Mouse (Mus musculus): Measurements from ENCODE around the gene Ntm. TPM values are rescaled to one million over a fixed set of nuclear protein-coding genes. Genes with fewer than 3 reads are reported as not detected.
A peak's percentile ranks its signal among the peaks of the same experiment; 100 is the strongest.

The Ntm gene
- polyA plus RNA-seq, 1 experiment from 2014 or later: 14.1 TPM

DNA sequence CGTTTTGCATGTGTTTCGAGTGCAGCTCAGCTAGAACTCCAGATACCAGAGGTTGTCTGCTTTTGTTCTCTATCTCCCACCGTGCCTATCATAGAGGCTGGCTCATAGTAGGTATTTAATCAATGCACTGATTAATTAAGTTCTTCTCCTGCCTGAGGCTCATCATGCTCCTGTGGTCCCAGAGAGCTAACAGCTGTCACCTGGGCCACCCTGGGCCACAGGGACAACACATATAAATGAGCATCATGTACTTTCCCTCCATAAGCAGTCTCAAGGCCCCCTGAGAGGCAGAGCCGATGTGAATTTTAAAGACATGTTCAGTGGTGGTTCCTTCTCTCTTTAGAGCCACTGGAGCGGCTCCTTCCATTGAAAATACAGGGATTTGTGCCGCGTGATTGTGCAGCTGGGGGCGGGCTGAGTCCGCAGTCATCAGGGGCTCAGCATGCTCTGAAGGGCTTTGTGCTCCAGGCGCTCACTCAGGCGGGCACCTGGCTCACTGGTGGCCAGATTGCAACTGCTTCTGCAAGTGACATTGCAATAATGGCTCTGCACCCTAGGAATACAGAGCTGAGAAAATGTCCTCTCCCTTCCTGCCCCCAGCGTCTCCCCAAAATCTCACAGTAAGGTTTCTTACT, 160.8 kb downstream of the Ntm start:
- H3K4me3 ChIP-seq (ENCODE audit: low read depth, low read length): no peak overlapping the region
- H3K9me3 ChIP-seq (ENCODE audit: control insufficient read depth, low read length): no peaks in the 10 kb centered on the region
- WGBS: 10% methylated on average over 12 of the region's 12 CpGs
- peak overlapping the region; percentile 52; the same call in 1 of the 2 replicates for H3K27ac ChIP-seq (ENCODE audit: low read depth, low read length)
- no peaks in the 10 kb centered on the region for H3K36me3 ChIP-seq (ENCODE audit: control insufficient read depth, insufficient read depth, low read length)
- ATAC-seq (ENCODE audit: low FRiP score) (peak; percentile 89), DNase-seq (ENCODE audit: low spot score, missing footprints) (peak; percentile 93)
- H3K27me3 ChIP-seq (ENCODE audit: control insufficient read depth, insufficient read depth, low read length): no peaks in the 10 kb centered on the region
- peak overlapping the region; percentile 33 for H3K4me2 ChIP-seq
- H3K9ac ChIP-seq (ENCODE audit: low read length): peak overlapping the region; percentile 27
- peaks cover 21% of the 10 kb centered on the region for H3K4me1 ChIP-seq (ENCODE audit: control insufficient read depth, insufficient read depth, low read length)

DNA sequence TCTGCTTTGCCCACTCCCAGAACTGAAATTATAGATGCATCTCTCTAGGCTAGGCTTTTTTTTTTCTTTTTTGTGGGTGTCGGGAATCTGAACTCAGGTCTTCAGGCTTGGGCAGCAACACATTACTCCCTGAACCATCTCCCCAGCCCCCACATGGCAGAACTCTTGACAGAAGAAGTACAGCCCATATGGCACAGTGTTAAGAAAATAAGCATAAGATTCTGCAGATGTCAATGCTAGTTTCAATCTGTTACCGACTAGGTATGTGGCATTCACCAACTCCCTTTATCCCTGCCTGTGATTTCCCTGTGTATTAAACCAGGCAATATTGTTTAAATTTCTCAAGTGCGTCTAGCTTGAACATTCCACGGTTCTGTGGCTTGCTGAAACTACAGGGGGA, 166.7 kb downstream of the Ntm start:
- Histone ChIP-seq H3K4me2 (no peak overlapping the region), H3K9ac (ENCODE audit: low read length) (no peak overlapping the region), H3K9me3 (ENCODE audit: control insufficient read depth, low read length) (no peaks in the 10 kb centered on the region), H3K4me3 (ENCODE audit: low read depth, low read length) (no peak overlapping the region), H3K36me3 (ENCODE audit: control insufficient read depth, insufficient read depth, low read length) (no peaks in the 10 kb centered on the region), H3K27me3 (ENCODE audit: control insufficient read depth, insufficient read depth, low read length) (no peaks in the 10 kb centered on the region), H3K4me1 (ENCODE audit: control insufficient read depth, insufficient read depth, low read length) (no peaks in the 10 kb centered on the region), H3K27ac (ENCODE audit: low read depth, low read length) (no peak overlapping the region)
- ATAC-seq (ENCODE audit: low FRiP score) (no peak), DNase-seq (ENCODE audit: low spot score, missing footprints) (no peak)
- WGBS: 74% methylated on average over 4 of the region's 4 CpGs

DNA sequence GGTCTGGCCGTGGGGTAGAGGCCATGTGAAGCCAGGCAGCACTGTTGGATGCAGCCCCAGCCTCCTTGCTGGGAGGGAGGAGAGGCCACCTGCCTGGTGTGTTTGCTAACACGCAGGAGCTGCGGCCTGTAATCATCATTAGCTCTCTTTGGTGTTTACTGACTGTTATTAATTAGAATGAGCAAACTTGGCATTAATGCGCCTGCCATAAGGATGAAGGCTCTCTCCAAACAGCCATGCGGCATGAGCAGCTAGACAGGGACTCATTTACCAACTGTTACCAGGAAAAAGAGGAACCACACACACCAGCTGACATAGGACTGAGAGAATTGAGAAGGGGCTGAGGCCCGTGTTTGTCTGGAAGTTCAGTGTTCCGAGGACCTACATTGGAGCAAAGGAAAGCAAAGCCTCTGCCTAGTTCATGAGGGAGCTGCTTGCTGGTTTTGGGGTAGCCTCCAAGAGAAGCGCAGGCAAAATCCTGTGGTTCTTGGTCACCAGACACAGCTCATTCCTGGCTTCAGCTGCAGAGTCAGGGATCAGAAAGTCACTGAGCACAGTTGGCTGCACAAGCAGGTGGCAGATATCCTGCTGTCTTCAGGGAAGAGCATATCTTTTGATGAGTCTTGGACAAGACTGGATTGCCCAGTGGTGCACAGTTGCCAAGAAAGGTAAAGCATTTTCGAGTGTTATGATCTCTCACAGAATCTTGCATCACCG, 171.6 kb downstream of the Ntm start:
- Histone ChIP-seq H3K9me3 (ENCODE audit: control insufficient read depth, low read length) (no peaks in the 10 kb centered on the region), H3K9ac (ENCODE audit: low read length) (no peak overlapping the region), H3K36me3 (ENCODE audit: control insufficient read depth, insufficient read depth, low read length) (no peaks in the 10 kb centered on the region), H3K4me1 (ENCODE audit: control insufficient read depth, insufficient read depth, low read length) (no peaks in the 10 kb centered on the region), H3K4me2 (no peak overlapping the region), H3K27ac (ENCODE audit: low read depth, low read length) (no peak overlapping the region), H3K4me3 (ENCODE audit: low read depth, low read length) (no peak overlapping the region), H3K27me3 (ENCODE audit: control insufficient read depth, insufficient read depth, low read length) (no peaks in the 10 kb centered on the region)
- DNase-seq (ENCODE audit: low spot score, missing footprints): no peak
- ATAC-seq (ENCODE audit: low FRiP score): no peak
- 73% methylated on average over 10 of the region's 10 CpGs for WGBS

DNA sequence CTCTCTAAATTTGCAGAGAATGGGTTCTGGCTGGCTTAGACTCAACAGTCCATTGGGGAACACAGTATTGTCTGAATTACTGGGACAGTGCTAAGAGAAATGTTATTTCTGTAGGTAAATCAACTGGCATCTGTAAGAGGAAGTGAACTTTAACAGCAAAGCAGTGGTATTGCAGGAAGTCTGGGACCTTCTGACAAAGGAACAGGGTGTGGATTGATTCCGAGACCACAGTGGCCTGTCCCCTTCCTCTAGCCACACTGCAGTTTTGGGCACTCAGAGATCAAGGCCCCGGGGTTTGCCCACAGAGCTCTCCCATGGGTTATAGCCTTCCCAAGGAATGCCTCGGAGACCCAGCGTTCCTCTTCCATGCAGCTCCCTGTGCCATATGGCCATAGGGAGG, 172.9 kb downstream of the Ntm start:
- Histone ChIP-seq H3K4me2 (no peak overlapping the region), H3K36me3 (ENCODE audit: control insufficient read depth, insufficient read depth, low read length) (no peaks in the 10 kb centered on the region), H3K4me1 (ENCODE audit: control insufficient read depth, insufficient read depth, low read length) (no peaks in the 10 kb centered on the region), H3K27ac (ENCODE audit: low read depth, low read length) (no peak overlapping the region), H3K9me3 (ENCODE audit: control insufficient read depth, low read length) (no peaks in the 10 kb centered on the region), H3K27me3 (ENCODE audit: control insufficient read depth, insufficient read depth, low read length) (no peaks in the 10 kb centered on the region), H3K9ac (ENCODE audit: low read length) (no peak overlapping the region), H3K4me3 (ENCODE audit: low read depth, low read length) (no peak overlapping the region)
- no peak for DNase-seq (ENCODE audit: low spot score, missing footprints)
- WGBS: 83% methylated on average over 4 of the region's 4 CpGs
- ATAC-seq (ENCODE audit: low FRiP score): no peak

DNA sequence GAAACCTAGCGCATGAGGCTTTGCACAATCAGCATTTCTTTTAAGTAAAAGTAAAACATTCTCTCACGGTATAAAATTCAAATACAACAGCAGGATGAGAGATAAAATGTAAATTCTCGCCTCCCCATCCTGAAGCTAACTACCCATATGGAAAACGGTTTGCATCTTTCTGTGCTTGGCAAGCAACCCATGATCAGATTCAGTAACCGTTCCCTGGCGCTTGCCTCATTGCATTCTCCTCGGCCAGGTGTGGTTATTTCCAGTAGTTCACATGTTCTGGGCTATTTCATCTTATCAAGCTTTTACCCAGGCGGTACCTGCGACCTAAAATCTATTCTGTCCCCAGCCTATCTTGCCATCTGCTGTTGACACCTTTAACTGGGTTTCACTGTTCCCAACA, 174.1 kb downstream of the Ntm start:
- Histone ChIP-seq H3K4me2 (no peak overlapping the region), H3K27me3 (ENCODE audit: control insufficient read depth, insufficient read depth, low read length) (no peaks in the 10 kb centered on the region), H3K4me1 (ENCODE audit: control insufficient read depth, insufficient read depth, low read length) (no peaks in the 10 kb centered on the region), H3K9ac (ENCODE audit: low read length) (no peak overlapping the region), H3K9me3 (ENCODE audit: control insufficient read depth, low read length) (no peaks in the 10 kb centered on the region), H3K27ac (ENCODE audit: low read depth, low read length) (no peak overlapping the region), H3K36me3 (ENCODE audit: control insufficient read depth, insufficient read depth, low read length) (no peaks in the 10 kb centered on the region), H3K4me3 (ENCODE audit: low read depth, low read length) (no peak overlapping the region)
- ATAC-seq (ENCODE audit: low FRiP score): no peak
- WGBS: 93% methylated on average over 9 of the region's 9 CpGs
- DNase-seq (ENCODE audit: low spot score, missing footprints): no peak

DNA sequence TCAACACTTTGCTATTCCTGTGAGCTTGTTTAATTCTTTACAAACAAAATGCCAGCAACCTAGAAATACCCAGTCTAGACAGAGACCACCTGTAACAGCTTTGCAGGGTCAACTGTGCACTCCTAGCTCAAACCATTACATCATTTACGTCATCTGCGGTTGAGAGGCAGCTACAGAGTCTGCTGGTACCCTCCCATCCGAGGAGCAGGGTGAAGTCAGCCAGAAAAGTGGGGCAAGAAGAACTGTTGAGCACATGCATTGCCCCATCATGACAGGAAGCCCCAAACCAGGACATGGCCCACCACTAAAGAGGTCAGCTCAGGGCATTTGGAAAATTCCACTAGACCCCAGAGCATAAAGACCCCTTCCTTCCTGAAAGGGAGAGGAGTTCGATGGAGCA, 175.5 kb downstream of the Ntm start:
- no peaks in the 10 kb centered on the region for H3K4me1 ChIP-seq (ENCODE audit: control insufficient read depth, insufficient read depth, low read length)
- ATAC-seq (ENCODE audit: low FRiP score) (no peak), DNase-seq (ENCODE audit: low spot score, missing footprints) (no peak)
- no peak overlapping the region for H3K27ac ChIP-seq (ENCODE audit: low read depth, low read length)
- no peak overlapping the region for H3K4me2 ChIP-seq
- H3K4me3 ChIP-seq (ENCODE audit: low read depth, low read length): no peak overlapping the region
- H3K9me3 ChIP-seq (ENCODE audit: control insufficient read depth, low read length): no peaks in the 10 kb centered on the region
- no peaks in the 10 kb centered on the region for H3K27me3 ChIP-seq (ENCODE audit: control insufficient read depth, insufficient read depth, low read length)
- H3K36me3 ChIP-seq (ENCODE audit: control insufficient read depth, insufficient read depth, low read length): no peaks in the 10 kb centered on the region
- H3K9ac ChIP-seq (ENCODE audit: low read length): no peak overlapping the region
- WGBS: 82% methylated on average over 4 of the region's 4 CpGs

DNA sequence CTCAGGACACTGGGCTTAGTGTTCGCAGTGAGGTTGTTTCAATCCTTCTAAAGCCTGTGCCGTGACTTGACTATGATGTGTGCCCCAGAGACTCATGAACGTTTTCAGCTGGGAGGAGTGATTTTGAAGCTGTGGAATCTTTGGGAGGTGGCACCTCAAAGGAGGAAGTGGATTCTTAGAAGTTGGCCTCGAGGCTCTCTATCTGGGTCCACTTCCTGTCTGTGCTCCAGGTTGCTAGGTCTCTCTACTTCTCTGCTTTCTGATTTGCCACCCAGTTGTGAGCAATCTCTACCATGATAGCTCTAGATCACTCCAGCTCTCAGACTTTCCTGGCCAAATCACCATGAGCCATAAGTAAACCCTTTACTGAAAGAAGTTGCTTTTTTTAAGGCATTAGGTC, 180.2 kb downstream of the Ntm start:
- no peaks in the 10 kb centered on the region for H3K36me3 ChIP-seq (ENCODE audit: control insufficient read depth, insufficient read depth, low read length)
- no peaks in the 10 kb centered on the region for H3K9me3 ChIP-seq (ENCODE audit: control insufficient read depth, low read length)
- no peak overlapping the region for H3K9ac ChIP-seq (ENCODE audit: low read length)
- no peak for ATAC-seq (ENCODE audit: low FRiP score)
- DNase-seq (ENCODE audit: low spot score, missing footprints): no peak
- 80% methylated on average over 4 of the region's 4 CpGs for WGBS
- no peaks in the 10 kb centered on the region for H3K4me1 ChIP-seq (ENCODE audit: control insufficient read depth, insufficient read depth, low read length)
- H3K27me3 ChIP-seq (ENCODE audit: control insufficient read depth, insufficient read depth, low read length): no peaks in the 10 kb centered on the region
- H3K4me2 ChIP-seq: no peak overlapping the region
- H3K27ac ChIP-seq (ENCODE audit: low read depth, low read length): no peak overlapping the region
- no peak overlapping the region for H3K4me3 ChIP-seq (ENCODE audit: low read depth, low read length)

DNA sequence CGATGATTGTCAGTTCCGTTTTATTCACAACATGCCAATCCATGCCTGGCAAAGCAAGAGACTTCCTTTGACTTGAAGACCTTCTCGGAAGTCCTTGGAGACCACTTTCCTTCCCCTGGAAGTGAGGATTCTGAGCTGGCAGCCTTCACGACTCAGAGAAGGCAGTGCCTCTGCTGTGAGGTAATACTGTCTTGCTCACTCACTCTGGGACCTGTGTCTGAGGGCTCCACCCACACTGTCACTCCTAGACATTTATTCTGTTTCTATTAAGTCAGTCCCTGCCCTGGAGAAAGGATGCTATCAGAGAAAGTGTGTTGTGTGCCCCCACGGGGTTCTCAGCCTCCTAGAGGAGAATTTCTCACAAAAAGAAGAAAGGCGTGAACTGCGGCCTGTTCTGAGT, 183.2 kb downstream of the Ntm start:
- Histone ChIP-seq H3K4me3 (ENCODE audit: low read depth, low read length) (no peak overlapping the region), H3K36me3 (ENCODE audit: control insufficient read depth, insufficient read depth, low read length) (no peaks in the 10 kb centered on the region), H3K4me1 (ENCODE audit: control insufficient read depth, insufficient read depth, low read length) (no peaks in the 10 kb centered on the region), H3K9ac (ENCODE audit: low read length) (no peak overlapping the region), H3K9me3 (ENCODE audit: control insufficient read depth, low read length) (no peaks in the 10 kb centered on the region), H3K4me2 (no peak overlapping the region), H3K27me3 (ENCODE audit: control insufficient read depth, insufficient read depth, low read length) (no peaks in the 10 kb centered on the region), H3K27ac (ENCODE audit: low read depth, low read length) (no peak overlapping the region)
- DNase-seq (ENCODE audit: low spot score, missing footprints) (no peak), ATAC-seq (ENCODE audit: low FRiP score) (no peak)
- WGBS: 83% methylated on average over 7 of the region's 7 CpGs

DNA sequence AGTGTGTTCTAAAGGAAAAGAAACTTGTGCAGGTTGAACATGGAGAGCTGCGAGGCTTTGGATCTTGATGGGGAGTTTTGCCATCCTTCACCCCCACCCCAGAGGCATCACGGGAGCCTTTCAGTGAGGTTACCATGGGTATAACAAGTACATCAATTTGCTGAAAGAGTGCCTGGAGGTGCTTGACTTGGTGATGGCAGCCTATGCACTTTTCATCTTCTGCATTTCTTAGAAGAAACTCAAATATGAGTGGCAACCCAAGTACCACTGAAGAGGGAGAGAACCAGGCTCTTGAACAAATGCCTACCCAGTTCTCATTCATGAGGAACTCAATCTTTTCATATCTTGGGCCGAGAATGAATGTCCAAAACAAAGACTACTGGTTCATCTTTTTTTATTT, 186.0 kb downstream of the Ntm start:
- H3K4me3 ChIP-seq (ENCODE audit: low read depth, low read length): no peak overlapping the region
- ATAC-seq (ENCODE audit: low FRiP score): no peak
- no peaks in the 10 kb centered on the region for H3K27me3 ChIP-seq (ENCODE audit: control insufficient read depth, insufficient read depth, low read length)
- no peaks in the 10 kb centered on the region for H3K36me3 ChIP-seq (ENCODE audit: control insufficient read depth, insufficient read depth, low read length)
- no peak overlapping the region for H3K27ac ChIP-seq (ENCODE audit: low read depth, low read length)
- H3K4me1 ChIP-seq (ENCODE audit: control insufficient read depth, insufficient read depth, low read length): no peaks in the 10 kb centered on the region
- no peak for DNase-seq (ENCODE audit: low spot score, missing footprints)
- 91% methylated on average over 3 of the region's 3 CpGs for WGBS
- no peak overlapping the region for H3K4me2 ChIP-seq
- no peak overlapping the region for H3K9ac ChIP-seq (ENCODE audit: low read length)
- H3K9me3 ChIP-seq (ENCODE audit: control insufficient read depth, low read length): no peaks in the 10 kb centered on the region
